Mouse (Mus musculus): ENCODE measurements at regions not wholly inside any gene's neighbourhood (a gene's known extent, or its start where the extent isn't known, plus 50 kb on each side); places are given as distances from the start of the nearest gene placed in this dataset.

- WGBS, result 29% methylated on average over 8 of the region's 8 CpGs
- no peak for ATAC-seq
- TF ChIP-seq CTCF (IDR thresholded peaks at IDR 0.05; ENCODE audit: low read depth), result peak; percentile 87
Measured at GRCm38 (mm10) chr12:27599149-27599548, 256.8 kb upstream of the Sox11 start.

GRCm38 (mm10) chr12:27597878-27598277 lies 255.5 kb upstream of the Sox11 start:
- 85% methylated on average over 7 of the region's 7 CpGs for WGBS
- TF ChIP-seq CTCF (IDR thresholded peaks at IDR 0.05; ENCODE audit: low read depth), result no peak

More at GRCm38 (mm10) chr12:27599149-27599548, 256.8 kb upstream of the Sox11 start:
- no peaks in the 10 kb centered on the region for H3K9me3 ChIP-seq (ENCODE audit: control insufficient read depth)
- H3K4me3 ChIP-seq (ENCODE audit: low read depth, low read length), result no peak overlapping the region
- no peaks in the 10 kb centered on the region for H3K4me1 ChIP-seq (replicated peaks; ENCODE audit: control insufficient read depth, insufficient read depth, low read length)
- no peaks in the 10 kb centered on the region for H3K27me3 ChIP-seq (replicated peaks; ENCODE audit: control insufficient read depth, insufficient read depth, low read length)
- H3K27ac ChIP-seq (ENCODE audit: low read depth, low read length), result no peak overlapping the region
- H3K9ac ChIP-seq (ENCODE audit: low read depth, low read length), result no peak overlapping the region
- H3K36me3 ChIP-seq (ENCODE audit: control insufficient read depth, insufficient read depth), result no peaks in the 10 kb centered on the region
- H3K4me2 ChIP-seq (replicated peaks; ENCODE audit: low read depth), result no peak overlapping the region

GRCm38 (mm10) chr12:27597322-27597721 lies 254.9 kb upstream of the Sox11 start:
- Histone ChIP-seq H3K9ac (ENCODE audit: low read depth, low read length) (no peak overlapping the region), H3K4me1 (replicated peaks; ENCODE audit: control insufficient read depth, insufficient read depth, low read length) (no peaks in the 10 kb centered on the region), H3K4me3 (ENCODE audit: low read depth, low read length) (no peak overlapping the region), H3K27me3 (replicated peaks; ENCODE audit: control insufficient read depth, insufficient read depth, low read length) (no peaks in the 10 kb centered on the region), H3K4me2 (replicated peaks; ENCODE audit: low read depth) (no peak overlapping the region), H3K36me3 (ENCODE audit: control insufficient read depth, insufficient read depth) (no peaks in the 10 kb centered on the region), H3K27ac (ENCODE audit: low read depth, low read length) (no peak overlapping the region), H3K9me3 (ENCODE audit: control insufficient read depth) (no peaks in the 10 kb centered on the region)
- WGBS, result 73% methylated on average over 3 of the region's 3 CpGs
- ATAC-seq, result no peak
- TF ChIP-seq CTCF (IDR thresholded peaks at IDR 0.05; ENCODE audit: low read depth), result no peak

More at GRCm38 (mm10) chr12:27597878-27598277, 255.5 kb upstream of the Sox11 start:
- H3K4me3 ChIP-seq (ENCODE audit: low read depth, low read length), result no peak overlapping the region
- H3K27me3 ChIP-seq (replicated peaks; ENCODE audit: control insufficient read depth, insufficient read depth, low read length), result no peaks in the 10 kb centered on the region
- no peak for ATAC-seq
- H3K4me1 ChIP-seq (replicated peaks; ENCODE audit: control insufficient read depth, insufficient read depth, low read length), result no peaks in the 10 kb centered on the region
- no peak overlapping the region for H3K27ac ChIP-seq (ENCODE audit: low read depth, low read length)
- H3K36me3 ChIP-seq (ENCODE audit: control insufficient read depth, insufficient read depth), result no peaks in the 10 kb centered on the region
- no peak overlapping the region for H3K4me2 ChIP-seq (replicated peaks; ENCODE audit: low read depth)
- H3K9ac ChIP-seq (ENCODE audit: low read depth, low read length), result no peak overlapping the region
- no peaks in the 10 kb centered on the region for H3K9me3 ChIP-seq (ENCODE audit: control insufficient read depth)

GRCm38 (mm10) chr12:27595576-27595975 lies 253.2 kb upstream of the Sox11 start:
- Histone ChIP-seq H3K4me1 (replicated peaks; ENCODE audit: control insufficient read depth, insufficient read depth, low read length) (no peaks in the 10 kb centered on the region), H3K36me3 (ENCODE audit: control insufficient read depth, insufficient read depth) (no peaks in the 10 kb centered on the region), H3K9me3 (ENCODE audit: control insufficient read depth) (no peaks in the 10 kb centered on the region), H3K27me3 (replicated peaks; ENCODE audit: control insufficient read depth, insufficient read depth, low read length) (no peaks in the 10 kb centered on the region), H3K4me3 (ENCODE audit: low read depth, low read length) (no peak overlapping the region), H3K9ac (ENCODE audit: low read depth, low read length) (no peak overlapping the region), H3K27ac (ENCODE audit: low read depth, low read length) (no peak overlapping the region), H3K4me2 (replicated peaks; ENCODE audit: low read depth) (no peak overlapping the region)
- ATAC-seq, result no peak
- no peak for TF ChIP-seq CTCF (IDR thresholded peaks at IDR 0.05; ENCODE audit: low read depth)
- 75% methylated on average over 2 of the region's 2 CpGs for WGBS

DNA sequence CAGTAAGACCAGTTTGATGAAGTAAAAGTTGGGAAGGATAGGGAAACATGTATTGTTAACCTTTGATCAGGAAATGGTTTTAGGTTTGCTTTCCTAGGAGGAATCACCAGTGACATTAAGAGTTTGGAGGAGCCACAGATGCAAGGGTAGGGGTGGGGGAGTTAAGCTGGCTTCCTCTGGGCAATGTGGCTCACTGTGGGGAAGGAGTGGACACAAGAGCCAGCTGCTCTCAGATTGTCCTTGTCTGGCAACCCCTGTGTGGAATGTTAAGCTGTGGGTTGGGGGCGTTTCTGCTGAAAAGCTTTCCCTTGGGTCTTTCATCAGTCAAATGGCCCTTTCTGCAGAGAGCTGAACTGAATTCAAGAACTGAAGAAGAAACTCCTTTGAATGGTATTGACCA lies 251.1 kb upstream of the Sox11 start:
- no peak for ATAC-seq
- H3K4me1 ChIP-seq (replicated peaks; ENCODE audit: control insufficient read depth, insufficient read depth, low read length), result no peaks in the 10 kb centered on the region
- no peak overlapping the region for H3K4me3 ChIP-seq (ENCODE audit: low read depth, low read length)
- no peak overlapping the region for H3K4me2 ChIP-seq (replicated peaks; ENCODE audit: low read depth)
- H3K36me3 ChIP-seq (ENCODE audit: control insufficient read depth, insufficient read depth), result no peaks in the 10 kb centered on the region
- no peak overlapping the region for H3K27ac ChIP-seq (ENCODE audit: low read depth, low read length)
- H3K9me3 ChIP-seq (ENCODE audit: control insufficient read depth), result no peaks in the 10 kb centered on the region
- no peak for TF ChIP-seq CTCF (IDR thresholded peaks at IDR 0.05; ENCODE audit: low read depth)
- H3K9ac ChIP-seq (ENCODE audit: low read depth, low read length), result no peak overlapping the region
- H3K27me3 ChIP-seq (replicated peaks; ENCODE audit: control insufficient read depth, insufficient read depth, low read length), result no peaks in the 10 kb centered on the region
- 83% methylated on average over 1 of the region's 1 CpGs for WGBS

DNA sequence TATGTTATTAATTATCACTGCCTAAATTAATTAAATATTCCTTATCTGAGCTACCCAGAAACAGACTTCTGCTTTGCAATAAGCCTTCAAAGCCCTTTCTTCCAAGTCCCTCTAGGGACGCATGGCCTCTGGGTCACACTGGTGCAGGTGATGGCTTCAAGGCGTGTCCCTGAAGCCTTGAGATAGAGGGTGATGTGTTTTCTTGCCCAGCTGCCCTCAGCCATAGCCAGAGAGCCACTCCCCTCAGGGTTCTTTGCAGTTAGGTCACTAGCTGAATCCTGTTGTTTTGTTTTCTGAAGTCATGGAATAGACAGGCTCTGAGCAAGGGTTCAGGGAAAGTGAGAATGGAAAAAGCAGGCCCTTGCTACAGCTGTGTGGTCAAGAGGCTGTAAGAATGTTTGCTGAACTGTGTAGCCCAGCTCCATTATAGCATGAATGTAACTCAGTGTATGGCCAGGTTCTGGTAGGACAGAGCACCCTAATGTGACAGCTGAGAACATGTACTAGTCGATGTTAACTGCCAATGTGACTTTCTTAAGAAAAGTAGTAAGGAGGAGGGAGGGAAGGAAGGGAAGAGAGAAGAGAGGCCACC lies 233.8 kb upstream of the Sox11 start:
- Histone ChIP-seq H3K27me3 (replicated peaks; ENCODE audit: control insufficient read depth, insufficient read depth, low read length) (no peaks in the 10 kb centered on the region), H3K9ac (ENCODE audit: low read depth, low read length) (no peak overlapping the region), H3K4me1 (replicated peaks; ENCODE audit: control insufficient read depth, insufficient read depth, low read length) (no peaks in the 10 kb centered on the region), H3K9me3 (ENCODE audit: control insufficient read depth) (no peaks in the 10 kb centered on the region), H3K27ac (ENCODE audit: low read depth, low read length) (no peak overlapping the region), H3K4me2 (replicated peaks; ENCODE audit: low read depth) (no peak overlapping the region), H3K36me3 (ENCODE audit: control insufficient read depth, insufficient read depth) (no peaks in the 10 kb centered on the region), H3K4me3 (ENCODE audit: low read depth, low read length) (no peak overlapping the region)
- TF ChIP-seq CTCF (IDR thresholded peaks at IDR 0.05; ENCODE audit: low read depth), result no peak
- ATAC-seq, result peak; percentile 49
- 57% methylated on average over 3 of the region's 3 CpGs for WGBS

GRCm38 (mm10) chr12:27575629-27576028 lies 233.3 kb upstream of the Sox11 start:
- no peak for TF ChIP-seq CTCF (IDR thresholded peaks at IDR 0.05; ENCODE audit: low read depth)
- Histone ChIP-seq H3K4me1 (replicated peaks; ENCODE audit: control insufficient read depth, insufficient read depth, low read length) (no peaks in the 10 kb centered on the region), H3K27ac (ENCODE audit: low read depth, low read length) (no peak overlapping the region), H3K4me2 (replicated peaks; ENCODE audit: low read depth) (no peak overlapping the region), H3K27me3 (replicated peaks; ENCODE audit: control insufficient read depth, insufficient read depth, low read length) (no peaks in the 10 kb centered on the region), H3K9me3 (ENCODE audit: control insufficient read depth) (no peaks in the 10 kb centered on the region), H3K9ac (ENCODE audit: low read depth, low read length) (no peak overlapping the region), H3K4me3 (ENCODE audit: low read depth, low read length) (no peak overlapping the region), H3K36me3 (ENCODE audit: control insufficient read depth, insufficient read depth) (no peaks in the 10 kb centered on the region)
- 69% methylated on average over 7 of the region's 7 CpGs for WGBS
- no peak for ATAC-seq

Data from intestine, postnatal 0 days (tissue).